Mouse (Mus musculus) hematopoietic stem cell, adult 5-6 weeks (primary cell): ENCODE data around the gene Znrf1. TPM values are rescaled to one million over a fixed set of nuclear protein-coding genes. Genes with fewer than 3 reads are reported as not detected.

ENCODE experiments used
- ATAC-seq, 2 experiments: fragments of 125-278 bp in 1 of 2; replicated peaks in 1 of 2; 2 replicates each; pipeline ENCODE4 v1.8.0; 2016 to 2017; ENCODE audit warnings: inconsistent platforms in 2 of 2, mild to moderate bottlenecking in 2 of 2, moderate number of reproducible peaks in 2 of 2, low read depth in 1 of 2, moderate TSS enrichment in 1 of 2; ENCODE audit not compliant: low FRiP score in 2 of 2, poor library complexity in 2 of 2, severe bottlenecking in 2 of 2, insufficient read depth in 1 of 2, low TSS enrichment in 1 of 2
- total RNA-seq: library from RNA; stranded (forward); fragments of 172-1452, 232-1000 nt; gene quantifications from 2 replicates; pipeline ENCODE4 v1.2.3, GENCODE M21; 2017

Znrf1 gene
- total RNA-seq, 1 experiment from 2014 or later: 57.9 TPM

- ATAC-seq: no peak
These were observed 8.7 kb upstream of the Znrf1 start for GRCm38 (mm10) chr8:111527149-111527548.

DNA sequence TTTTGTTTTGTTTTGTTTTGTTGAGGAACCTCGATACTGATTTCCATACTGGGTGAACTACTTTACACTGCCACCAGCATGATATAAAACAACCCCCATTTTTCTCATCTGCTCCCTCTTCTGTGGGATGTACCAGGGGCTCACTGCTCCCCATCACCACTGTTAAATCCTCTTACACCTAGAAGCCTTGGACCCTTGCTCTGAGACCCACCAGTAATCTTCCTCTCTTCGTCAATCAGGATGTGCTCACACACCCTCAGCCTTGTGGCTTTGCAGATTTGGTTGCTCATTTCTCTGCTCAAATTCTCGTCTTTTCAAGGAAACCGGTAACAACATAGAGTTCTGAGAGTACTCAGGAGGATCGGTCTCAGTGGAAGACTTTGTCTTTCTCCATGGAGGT, 7.8 kb upstream of the Znrf1 start:
- no peak for ATAC-seq

DNA sequence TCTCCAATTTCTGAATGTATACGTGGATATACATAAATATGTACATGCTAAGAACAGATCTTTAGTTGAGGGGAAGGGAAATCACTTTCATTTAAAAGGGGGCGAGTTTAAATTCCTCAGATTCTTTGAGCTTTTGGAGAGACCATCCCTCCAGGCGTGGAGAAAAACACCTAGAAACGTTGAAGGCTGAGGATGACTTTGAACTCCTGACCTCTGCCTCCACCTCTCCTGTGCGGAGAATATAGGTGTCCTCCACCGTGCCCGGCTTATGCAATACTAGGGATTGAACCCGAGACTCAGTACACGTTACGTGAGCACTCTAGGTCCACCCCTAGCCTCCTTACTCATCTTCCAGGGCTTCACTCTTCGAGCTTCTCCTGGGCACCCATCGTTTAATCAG, 4.7 kb upstream of the Znrf1 start:
- no peak for ATAC-seq

DNA sequence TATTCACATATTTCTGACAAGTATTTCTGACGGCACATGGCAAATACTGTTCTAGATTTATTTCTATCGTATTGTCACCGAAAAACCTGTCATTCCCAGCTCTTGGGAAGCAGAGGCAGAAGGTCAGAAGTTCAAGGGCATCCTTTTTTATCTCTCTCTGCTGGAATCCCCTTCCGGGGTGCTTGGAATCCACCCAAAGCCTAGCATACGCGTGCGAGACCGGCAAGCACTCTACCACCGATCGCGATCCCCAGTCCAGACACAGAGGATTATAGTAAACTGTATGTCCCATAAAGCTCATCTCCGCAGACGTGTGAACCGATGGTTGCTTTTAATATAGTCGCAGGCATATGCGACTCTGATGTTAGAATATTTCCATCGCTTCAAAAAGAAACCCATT, 4.3 kb upstream of the Znrf1 start:
- no peak for ATAC-seq

DNA sequence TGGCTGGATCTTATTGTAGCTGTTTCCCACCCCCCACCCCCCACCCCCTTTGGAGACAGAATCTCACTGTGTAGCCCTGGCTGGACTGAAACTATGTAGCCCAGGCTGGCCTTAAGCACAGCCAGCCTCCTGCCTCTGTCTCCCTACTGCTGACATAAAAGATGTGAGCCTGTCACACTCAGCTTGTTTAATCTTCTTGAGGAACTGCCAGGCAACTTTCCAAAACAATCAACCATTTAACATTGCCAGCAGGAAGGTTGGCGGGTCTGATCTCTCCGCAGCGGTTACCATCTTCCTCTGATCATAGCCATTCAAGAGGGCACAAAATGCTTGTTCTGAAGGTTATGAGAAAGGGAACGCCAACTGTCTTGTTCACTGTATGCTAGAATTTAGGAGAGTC, 2.4 kb upstream of the Znrf1 start:
- ATAC-seq: no peak

- ATAC-seq: no peak
These were observed 406 bp upstream of the Znrf1 start for GRCm38 (mm10) chr8:111535491-111535890.

DNA sequence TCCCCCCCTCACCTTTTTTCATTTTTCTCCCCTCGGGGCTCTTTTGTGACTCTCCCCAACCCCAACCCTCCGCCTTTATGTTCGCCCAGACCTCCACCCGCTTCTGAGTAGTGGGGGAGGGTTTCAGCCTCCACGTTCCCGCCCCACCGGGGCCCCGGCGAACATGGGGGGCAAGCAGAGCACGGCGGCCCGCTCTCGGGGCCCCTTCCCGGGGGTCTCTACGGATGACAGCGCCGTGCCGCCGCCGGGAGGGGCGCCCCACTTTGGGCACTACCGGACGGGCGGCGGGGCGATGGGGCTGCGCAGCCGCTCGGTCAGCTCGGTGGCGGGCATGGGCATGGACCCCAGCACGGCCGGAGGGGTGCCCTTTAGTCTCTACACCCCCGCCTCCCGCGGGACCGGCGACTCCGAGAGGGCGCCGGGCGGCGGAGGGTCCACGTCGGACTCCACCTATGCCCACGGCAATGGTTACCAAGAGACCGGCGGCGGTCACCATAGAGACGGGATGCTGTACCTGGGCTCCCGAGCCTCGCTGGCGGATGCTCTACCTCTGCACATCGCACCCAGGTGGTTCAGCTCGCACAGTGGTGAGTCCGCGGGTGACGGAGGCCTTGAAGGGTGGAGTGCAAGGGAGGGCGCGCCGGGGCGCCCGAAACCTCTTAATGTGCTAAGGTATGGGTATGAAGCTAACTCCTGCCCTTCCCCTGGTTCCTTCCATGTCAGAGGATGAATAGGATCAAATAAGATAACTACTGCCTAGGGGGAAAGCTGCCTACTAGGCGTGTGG, 1.3 kb downstream of the Znrf1 start:
- ATAC-seq: 0 out of 4 replicates have a peak, but pooled peaks of 1 of the 2 experiments have one; percentile 12

GRCm38 (mm10) chr8:111537765-111538158, 1.9 kb downstream of the Znrf1 start:
- no peak for ATAC-seq

- peak in 1 of 2 experiments; percentile 11; a peak in 1 of 4 replicates for ATAC-seq
These were observed 2.3 kb downstream of the Znrf1 start for GRCm38 (mm10) chr8:111538194-111538593.

- ATAC-seq: peak; percentile 36 to 48; a peak in 3 of 4 replicates
These were observed 3.7 kb downstream of the Znrf1 start for GRCm38 (mm10) chr8:111539422-111540076.

GRCm38 (mm10) chr8:111543712-111544380, 7.9 kb downstream of the Znrf1 start:
- ATAC-seq: no peak

- peak; percentile 53 to 57; a peak in 3 of 4 replicates for ATAC-seq
These were observed 9.7 kb downstream of the Znrf1 start for GRCm38 (mm10) chr8:111545406-111546156.

DNA sequence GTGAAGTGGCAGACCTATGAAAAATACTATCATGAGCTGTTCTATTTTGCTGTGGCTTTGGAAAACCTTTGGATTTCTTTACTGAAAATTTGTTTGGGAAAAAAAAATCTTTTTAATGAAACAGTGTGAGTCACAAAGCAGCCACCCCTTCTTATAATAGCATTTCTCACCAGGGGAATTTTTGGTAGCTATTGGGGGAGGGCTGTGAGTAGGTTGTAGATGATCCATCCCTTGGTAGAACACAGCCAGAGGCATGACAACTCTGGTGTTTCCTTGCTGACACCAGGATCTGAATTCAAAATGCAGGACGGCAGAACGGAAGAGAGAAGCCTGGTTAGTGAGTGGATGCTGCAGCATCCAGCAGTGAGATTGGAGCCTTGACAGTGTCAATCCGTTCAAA, 11.2 kb downstream of the Znrf1 start:
- no peak for ATAC-seq

- no peak for ATAC-seq
These were observed 12.3 kb downstream of the Znrf1 start for GRCm38 (mm10) chr8:111548201-111548600.

DNA sequence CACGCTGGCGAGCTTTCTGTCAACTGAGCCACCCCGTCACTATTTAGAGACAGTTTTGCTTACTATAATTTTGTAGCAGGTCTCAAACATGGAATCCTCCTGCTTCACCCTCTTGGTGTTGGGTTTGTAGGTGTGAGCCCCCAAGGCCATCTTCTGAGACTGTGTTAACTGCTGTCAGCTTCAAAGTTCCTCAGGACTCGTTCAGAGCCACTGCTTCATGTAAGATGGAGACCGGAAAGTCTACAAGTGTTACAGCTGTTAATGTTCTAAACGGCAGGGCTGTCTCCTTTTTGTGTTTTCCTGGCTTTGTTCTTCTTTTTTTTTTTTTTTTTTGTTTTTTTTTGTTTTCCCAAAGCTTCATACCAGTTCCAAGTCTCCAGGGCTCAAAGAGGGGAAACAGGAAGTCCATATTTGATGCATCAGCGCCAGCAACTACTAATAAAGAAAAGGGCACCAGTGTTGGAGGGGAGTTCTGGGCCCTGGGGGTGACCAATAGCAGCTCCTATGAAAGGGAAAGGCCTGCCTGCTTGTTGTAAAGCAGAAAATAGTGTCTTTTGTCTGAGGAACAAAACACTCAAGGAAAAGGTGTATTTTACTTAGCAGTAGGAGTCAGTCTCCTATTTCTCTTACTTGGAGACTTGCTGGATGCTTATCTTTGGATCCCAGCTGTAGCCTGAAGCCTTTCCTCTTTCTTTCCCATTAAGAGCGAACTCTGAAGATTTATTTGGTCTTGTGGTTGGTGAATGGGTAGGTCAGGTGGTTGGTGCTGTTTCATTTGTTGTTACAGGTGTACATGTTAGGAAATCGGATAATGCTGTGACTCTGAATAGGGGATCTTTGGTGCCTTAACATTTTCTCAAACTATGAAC, 14.3 kb downstream of the Znrf1 start:
- ATAC-seq: peak; percentile 36 to 42; a peak in 3 of 4 replicates

- ATAC-seq: peak in 1 of 2 experiments; percentile 30; a peak in 1 of 4 replicates
These were observed 15.7 kb downstream of the Znrf1 start for GRCm38 (mm10) chr8:111551511-111552130.
